Mouse (Mus musculus): ENCODE measurements around the gene Ptprr. TPM values are rescaled to one million over a fixed set of nuclear protein-coding genes. Genes with fewer than 3 reads are reported as not detected.

Ptprr gene
- polyA plus RNA-seq, 1 experiment, result 59.4 TPM

DNA sequence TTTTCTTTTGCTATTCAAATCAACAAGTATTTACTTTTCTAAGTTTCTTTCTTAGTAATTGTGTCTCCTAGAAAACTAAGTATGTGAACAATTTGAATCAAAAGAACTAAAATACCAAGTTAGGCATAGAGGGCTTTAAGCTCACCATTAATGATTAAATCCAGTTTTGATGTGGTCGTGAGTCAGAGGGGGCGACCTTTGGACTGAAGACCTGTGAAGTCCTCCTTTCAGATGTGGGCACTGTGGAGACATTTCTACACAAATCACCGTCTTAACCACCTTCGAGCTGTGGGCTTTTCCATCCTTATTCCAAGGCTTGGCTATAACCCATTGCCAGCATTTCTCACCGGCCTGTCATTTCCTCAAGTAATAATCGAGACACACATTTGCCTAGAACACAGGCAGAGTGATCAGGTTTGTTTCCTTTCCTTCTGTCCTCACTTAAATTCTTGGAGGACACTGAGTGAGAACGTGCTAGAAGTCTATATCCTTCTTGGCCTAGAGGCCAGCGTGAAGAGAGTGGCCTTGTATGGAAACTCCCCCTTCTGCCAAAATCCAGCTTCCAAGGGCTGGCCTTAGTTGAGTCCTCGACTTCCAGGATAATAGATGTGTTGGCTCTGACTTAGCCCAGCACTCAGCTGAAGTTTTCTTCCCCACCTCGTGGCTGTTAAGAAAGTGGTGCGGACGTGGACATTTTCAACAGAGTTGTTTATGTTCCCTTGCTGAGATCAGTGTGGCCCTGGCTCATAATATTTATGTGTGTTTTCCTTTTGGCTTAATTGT lies 202.5 kb downstream of the Ptprr start:
- no peaks in the 10 kb centered on the region for H3K27me3 ChIP-seq (ENCODE audit: control insufficient read depth, insufficient read depth, low read length)
- DNase-seq, result no peak
- WGBS, result 83% methylated on average over 12 of the region's 12 CpGs
- no peak for TF ChIP-seq POLR2A (IDR thresholded peaks at IDR 0.05; ENCODE audit: borderline replicate concordance, insufficient read depth, low read length)
- TF ChIP-seq CTCF (IDR thresholded peaks at IDR 0.05; ENCODE audit: borderline replicate concordance, insufficient read depth, low read depth, low read length), result no peak
- no peaks in the 10 kb centered on the region for H3K4me1 ChIP-seq (ENCODE audit: control insufficient read depth, insufficient read depth, low read length)
- no peak overlapping the region for H3K4me3 ChIP-seq (replicated peaks; ENCODE audit: insufficient read depth, low read depth, low read length)
- H3K27ac ChIP-seq (ENCODE audit: insufficient read depth, low read length), result no peak overlapping the region

GRCm38 (mm10) chr10:116235299-116235698 lies 217.3 kb downstream of the Ptprr start:
- Histone ChIP-seq H3K27me3 (ENCODE audit: control insufficient read depth, insufficient read depth, low read length) (no peaks in the 10 kb centered on the region), H3K27ac (ENCODE audit: insufficient read depth, low read length) (no peak overlapping the region), H3K4me3 (replicated peaks; ENCODE audit: insufficient read depth, low read depth, low read length) (no peak overlapping the region), H3K4me1 (ENCODE audit: control insufficient read depth, insufficient read depth, low read length) (no peaks in the 10 kb centered on the region; the same call in 1 of the 2 replicates)
- TF ChIP-seq POLR2A (IDR thresholded peaks at IDR 0.05; ENCODE audit: borderline replicate concordance, insufficient read depth, low read length), result no peak
- TF ChIP-seq CTCF (IDR thresholded peaks at IDR 0.05; ENCODE audit: borderline replicate concordance, insufficient read depth, low read depth, low read length), result no peak
- DNase-seq, result no peak
- WGBS, result 47% methylated on average over 5 of the region's 5 CpGs

- TF ChIP-seq POLR2A (IDR thresholded peaks at IDR 0.05; ENCODE audit: borderline replicate concordance, insufficient read depth, low read length) (no peak), CTCF (IDR thresholded peaks at IDR 0.05; ENCODE audit: borderline replicate concordance, insufficient read depth, low read depth, low read length) (no peak)
- no peak overlapping the region for H3K4me3 ChIP-seq (replicated peaks; ENCODE audit: insufficient read depth, low read depth, low read length)
- no peak overlapping the region for H3K27ac ChIP-seq (ENCODE audit: insufficient read depth, low read length)
- H3K4me1 ChIP-seq (ENCODE audit: control insufficient read depth, insufficient read depth, low read length), result no peaks in the 10 kb centered on the region
- H3K27me3 ChIP-seq (ENCODE audit: control insufficient read depth, insufficient read depth, low read length), result no peaks in the 10 kb centered on the region
- DNase-seq, result no peak
- 79% methylated on average over 7 of the region's 7 CpGs for WGBS
Observed at GRCm38 (mm10) chr10:116242200-116242599, 224.2 kb downstream of the Ptprr start.

- TF ChIP-seq POLR2A (IDR thresholded peaks at IDR 0.05; ENCODE audit: borderline replicate concordance, insufficient read depth, low read length), result no peak
- no peak for TF ChIP-seq CTCF (IDR thresholded peaks at IDR 0.05; ENCODE audit: borderline replicate concordance, insufficient read depth, low read depth, low read length)
- Histone ChIP-seq H3K4me3 (replicated peaks; ENCODE audit: insufficient read depth, low read depth, low read length) (no peak overlapping the region), H3K27ac (ENCODE audit: insufficient read depth, low read length) (no peak overlapping the region), H3K27me3 (ENCODE audit: control insufficient read depth, insufficient read depth, low read length) (no peaks in the 10 kb centered on the region), H3K4me1 (ENCODE audit: control insufficient read depth, insufficient read depth, low read length) (no peaks in the 10 kb centered on the region)
- WGBS, result 69% methylated on average over 7 of the region's 7 CpGs
- no peak for DNase-seq
Observed at GRCm38 (mm10) chr10:116243373-116243772, 225.4 kb downstream of the Ptprr start.

- DNase-seq, result no peak
- WGBS, result 82% methylated on average over 2 of the region's 2 CpGs
- H3K4me1 ChIP-seq (ENCODE audit: control insufficient read depth, insufficient read depth, low read length), result no peaks in the 10 kb centered on the region
- no peak overlapping the region for H3K4me3 ChIP-seq (replicated peaks; ENCODE audit: insufficient read depth, low read depth, low read length)
- TF ChIP-seq POLR2A (IDR thresholded peaks at IDR 0.05; ENCODE audit: borderline replicate concordance, insufficient read depth, low read length), result no peak
- H3K27ac ChIP-seq (ENCODE audit: insufficient read depth, low read length), result no peak overlapping the region
- H3K27me3 ChIP-seq (ENCODE audit: control insufficient read depth, insufficient read depth, low read length), result no peaks in the 10 kb centered on the region
Observed at GRCm38 (mm10) chr10:116245632-116246031, 227.6 kb downstream of the Ptprr start.

- H3K4me1 ChIP-seq (ENCODE audit: control insufficient read depth, insufficient read depth, low read length), result no peaks in the 10 kb centered on the region
- no peak for DNase-seq
- 84% methylated on average over 7 of the region's 7 CpGs for WGBS
- H3K27me3 ChIP-seq (ENCODE audit: control insufficient read depth, insufficient read depth, low read length), result no peaks in the 10 kb centered on the region
- no peak overlapping the region for H3K4me3 ChIP-seq (replicated peaks; ENCODE audit: insufficient read depth, low read depth, low read length)
- TF ChIP-seq POLR2A (IDR thresholded peaks at IDR 0.05; ENCODE audit: borderline replicate concordance, insufficient read depth, low read length), result no peak
- TF ChIP-seq CTCF (IDR thresholded peaks at IDR 0.05; ENCODE audit: borderline replicate concordance, insufficient read depth, low read depth, low read length), result no peak
- H3K27ac ChIP-seq (ENCODE audit: insufficient read depth, low read length), result no peak overlapping the region
Observed at GRCm38 (mm10) chr10:116252668-116253067, 234.7 kb downstream of the Ptprr start.

DNA sequence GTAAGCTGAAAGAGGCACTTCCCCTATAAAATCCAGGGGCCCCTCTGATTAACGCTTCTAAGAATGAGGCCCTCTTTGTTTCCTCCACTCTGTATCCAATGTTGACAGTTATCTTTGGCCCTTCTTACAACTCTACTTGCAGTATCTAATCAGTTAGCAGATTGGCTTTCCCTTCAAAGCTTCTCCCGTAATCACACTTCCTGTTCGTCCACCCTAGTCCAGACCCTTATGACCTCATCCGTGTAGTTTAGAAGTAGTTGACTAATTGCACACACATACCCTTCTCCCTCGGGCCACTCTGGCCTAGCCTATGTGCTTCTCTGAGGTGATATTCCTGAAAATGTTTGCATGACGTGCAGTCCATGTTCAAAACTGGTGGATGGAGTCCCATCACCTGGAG lies 236.0 kb downstream of the Ptprr start:
- no peak for TF ChIP-seq POLR2A (IDR thresholded peaks at IDR 0.05; ENCODE audit: borderline replicate concordance, insufficient read depth, low read length)
- no peak for TF ChIP-seq CTCF (IDR thresholded peaks at IDR 0.05; ENCODE audit: borderline replicate concordance, insufficient read depth, low read depth, low read length)
- no peak overlapping the region for H3K27ac ChIP-seq (ENCODE audit: insufficient read depth, low read length)
- H3K4me3 ChIP-seq (replicated peaks; ENCODE audit: insufficient read depth, low read depth, low read length), result no peak overlapping the region
- no peaks in the 10 kb centered on the region for H3K4me1 ChIP-seq (ENCODE audit: control insufficient read depth, insufficient read depth, low read length)
- H3K27me3 ChIP-seq (ENCODE audit: control insufficient read depth, insufficient read depth, low read length), result no peaks in the 10 kb centered on the region
- WGBS, result 86% methylated on average over 6 of the region's 6 CpGs
- no peak for DNase-seq

- Histone ChIP-seq H3K4me1 (ENCODE audit: control insufficient read depth, insufficient read depth, low read length) (peaks cover 2% of the 10 kb centered on the region; the same call in 1 of the 2 replicates), H3K27me3 (ENCODE audit: control insufficient read depth, insufficient read depth, low read length) (no peaks in the 10 kb centered on the region), H3K27ac (ENCODE audit: insufficient read depth, low read length) (no peak overlapping the region), H3K4me3 (replicated peaks; ENCODE audit: insufficient read depth, low read depth, low read length) (no peak overlapping the region)
- TF ChIP-seq POLR2A (IDR thresholded peaks at IDR 0.05; ENCODE audit: borderline replicate concordance, insufficient read depth, low read length) (no peak), CTCF (IDR thresholded peaks at IDR 0.05; ENCODE audit: borderline replicate concordance, insufficient read depth, low read depth, low read length) (no peak)
- WGBS, result 84% methylated on average over 4 of the region's 4 CpGs
- no peak for DNase-seq
Observed at GRCm38 (mm10) chr10:116259298-116259697, 241.3 kb downstream of the Ptprr start.
